Mouse (Mus musculus) retina, postnatal 1 day (tissue): ENCODE measurements around the gene Tmem167b.

Experiments used
- DNase-seq: peaks from one replicate; pipeline ENCODE4 v3.0.0-alpha.2; 2012

Gene Tmem167b

DNA sequence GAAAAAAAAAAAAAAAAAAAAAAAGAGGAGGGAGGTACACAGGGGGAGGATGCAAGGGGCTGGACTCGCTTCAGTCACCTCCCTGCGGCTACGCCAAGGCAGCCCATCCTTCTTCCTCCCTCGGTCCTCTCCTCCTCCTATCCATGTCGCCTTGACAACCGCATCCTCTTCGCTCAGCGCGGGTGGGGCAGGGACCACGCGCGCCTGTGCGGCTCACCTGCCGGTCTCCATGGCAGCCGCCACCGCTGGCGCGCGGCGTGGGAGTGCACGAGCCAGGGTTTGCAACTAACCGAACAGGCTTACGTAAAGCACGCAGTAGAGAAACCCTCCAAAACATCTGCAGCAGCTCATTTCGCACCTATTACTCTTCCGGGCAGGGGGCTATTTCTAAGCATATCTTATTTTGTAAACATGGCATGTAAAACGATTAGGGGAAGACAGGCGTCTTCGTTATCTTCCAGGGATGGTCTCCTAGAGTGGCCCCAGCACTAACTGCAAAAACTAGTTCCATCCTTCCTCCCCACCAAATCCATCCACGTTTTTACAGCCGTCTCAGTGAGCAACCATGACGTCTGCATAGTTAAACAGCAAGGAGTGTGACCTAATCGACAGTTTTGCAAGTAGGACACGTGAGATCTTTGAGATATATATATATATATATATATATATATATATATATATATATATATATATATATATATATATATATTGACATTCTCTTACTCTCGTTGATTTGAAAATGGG lies 25.6 kb downstream of the Tmem167b start, which contains the start of gene 5330417C22Rik:
Gene 5330417C22Rik, minus strand, starts transcription at position 20 of the 744 bp plus-strand sequence.
- DNase-seq, result peak; percentile 78

DNA sequence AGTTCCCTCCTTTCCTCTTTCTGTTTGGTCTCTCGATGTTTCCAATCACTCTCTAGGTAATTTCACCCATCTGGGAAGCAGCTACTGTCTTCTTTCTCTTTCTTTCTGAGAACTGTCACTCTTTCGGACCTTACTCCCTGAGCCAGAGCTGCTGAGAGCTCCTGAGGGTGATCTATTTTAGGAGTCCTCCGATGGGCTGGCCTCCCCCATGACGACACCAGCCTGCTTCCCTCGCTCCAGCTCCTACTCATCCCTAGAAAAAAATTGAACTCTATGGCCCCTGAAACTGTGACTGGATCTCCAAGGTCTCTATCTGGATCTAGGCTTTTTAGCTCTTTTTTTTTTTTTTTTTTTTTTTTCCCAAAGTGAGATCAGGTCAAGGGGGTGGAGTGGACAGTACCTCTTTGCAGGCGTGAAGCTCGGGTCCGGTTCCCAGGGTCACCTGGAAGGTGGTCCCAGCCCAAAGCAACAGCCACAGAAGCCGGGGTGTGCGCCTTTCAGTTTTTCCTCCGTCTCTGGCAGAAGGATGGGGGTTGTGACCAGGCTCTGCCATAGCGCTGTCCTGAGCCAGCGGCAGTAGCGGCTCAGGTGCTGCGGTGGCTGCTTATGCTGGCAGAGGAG lies 26.3 kb downstream of the Tmem167b start:
- DNase-seq, result no peak

DNA sequence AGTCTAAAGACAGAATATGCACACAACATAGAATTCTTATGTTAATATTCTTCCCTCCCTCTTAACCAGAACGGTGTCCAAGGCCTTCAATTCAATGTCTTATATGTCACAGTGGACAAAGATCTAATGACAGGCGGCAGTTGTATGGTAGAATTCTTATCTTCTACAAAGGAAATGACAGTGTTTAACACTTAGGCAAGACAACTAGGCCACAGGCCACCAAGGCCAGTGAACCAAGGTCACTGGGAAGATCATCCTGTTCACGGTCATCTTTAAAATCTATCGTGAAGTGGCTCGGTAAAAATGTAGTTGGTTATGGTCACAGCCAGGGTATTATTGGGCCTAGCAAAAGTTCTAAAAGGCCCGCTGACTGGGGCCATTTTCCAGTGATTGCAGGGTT lies 28.3 kb downstream of the Tmem167b start, which contains the start of gene 1700013F07Rik:
Gene 1700013F07Rik, plus strand, starts transcription at position 200 of the 400 bp plus-strand sequence.
- DNase-seq, result no peak

DNA sequence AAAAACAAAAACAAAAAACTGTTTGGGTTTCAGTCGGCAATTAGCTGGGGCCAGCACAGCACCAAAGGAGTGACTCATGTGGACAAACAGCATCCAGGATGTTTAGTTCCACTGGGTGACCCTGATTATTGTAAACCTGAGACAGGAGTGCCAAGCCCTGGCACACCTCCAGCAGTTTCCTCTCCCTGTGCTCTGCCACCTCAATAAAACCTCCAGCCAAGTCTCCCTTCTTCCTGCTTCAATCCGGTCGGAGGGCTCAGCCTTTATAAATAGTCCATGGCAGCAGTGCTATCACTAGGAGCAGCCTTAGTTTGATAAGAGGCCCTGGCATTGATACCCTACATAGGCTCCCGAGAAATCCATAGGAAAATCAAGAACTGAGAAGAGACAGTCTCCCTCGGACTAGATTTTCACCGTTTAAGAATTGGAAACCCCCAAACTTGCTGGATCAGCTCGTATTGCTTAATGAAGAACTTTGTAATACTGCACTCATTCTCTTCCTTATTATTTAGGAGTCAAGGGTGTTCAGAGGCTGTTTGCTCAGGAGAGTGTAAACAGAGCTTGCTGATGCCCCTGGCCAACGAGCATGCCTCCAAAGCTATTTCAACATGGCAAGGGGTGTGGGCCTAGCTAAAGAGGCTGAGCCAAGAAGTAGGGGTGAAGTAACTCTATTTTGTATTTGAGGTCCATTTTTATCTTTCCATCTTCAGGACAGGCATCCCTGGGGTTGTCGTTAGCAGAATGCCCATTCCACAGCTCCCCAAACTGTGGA lies 29.0 kb downstream of the Tmem167b start:
- no peak for DNase-seq

DNA sequence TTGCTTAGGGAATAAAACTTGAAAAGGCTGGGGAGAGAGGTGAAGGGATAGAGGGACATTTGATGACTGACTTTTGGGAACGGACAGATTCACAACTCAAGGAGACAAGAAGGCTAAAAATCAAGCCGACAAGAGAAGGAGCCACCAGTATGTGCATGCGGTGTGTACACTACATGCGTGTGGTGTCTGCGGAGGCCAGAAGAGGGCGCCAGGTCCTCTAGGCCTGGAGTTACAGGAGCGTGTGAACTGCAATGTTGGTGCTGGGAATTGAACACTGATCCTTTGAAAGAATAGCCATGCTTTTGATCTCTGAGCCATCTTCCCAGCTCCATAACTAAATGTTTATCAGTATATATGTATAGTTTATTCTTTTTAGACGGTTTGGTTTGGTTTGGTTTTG lies 33.8 kb downstream of the Tmem167b start:
- no peak for DNase-seq

DNA sequence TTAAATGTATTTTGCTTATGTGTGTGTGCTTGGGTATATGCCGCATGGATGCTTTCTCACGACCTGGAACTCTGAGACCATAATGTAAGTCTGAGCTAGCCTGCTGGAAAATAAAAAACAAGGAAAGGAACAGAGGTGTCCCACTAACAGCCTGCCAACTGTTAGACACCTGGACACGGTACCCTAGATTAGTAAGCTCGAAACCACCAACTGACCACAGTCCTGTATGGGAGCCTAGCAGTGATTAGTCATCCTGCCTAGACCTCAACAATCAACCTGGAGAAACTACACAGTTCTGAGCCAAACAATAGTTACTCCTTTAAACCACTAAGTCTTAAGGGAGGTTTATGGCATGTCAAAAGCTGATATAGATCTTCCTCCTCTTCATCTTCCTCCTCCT lies 38.9 kb downstream of the Tmem167b start:
- no peak for DNase-seq

DNA sequence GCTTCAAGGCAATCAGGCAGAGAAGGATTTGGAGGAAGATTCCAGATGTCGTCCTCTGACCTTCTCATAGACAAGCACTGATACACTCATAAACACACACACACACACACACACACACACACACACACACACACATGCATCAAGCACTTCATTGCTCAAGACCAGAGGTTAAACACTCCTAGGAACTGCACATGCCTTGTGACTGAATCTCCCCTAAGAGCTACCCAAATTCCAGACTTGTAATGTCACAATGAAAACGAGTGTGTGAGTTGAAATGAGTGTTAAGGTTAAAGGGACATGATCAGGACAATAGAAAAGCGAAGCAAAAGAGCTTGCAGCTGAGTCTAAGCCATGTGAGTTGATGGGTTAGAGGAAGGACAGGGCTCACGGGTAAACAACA lies 44.0 kb downstream of the Tmem167b start:
- DNase-seq, result no peak

DNA sequence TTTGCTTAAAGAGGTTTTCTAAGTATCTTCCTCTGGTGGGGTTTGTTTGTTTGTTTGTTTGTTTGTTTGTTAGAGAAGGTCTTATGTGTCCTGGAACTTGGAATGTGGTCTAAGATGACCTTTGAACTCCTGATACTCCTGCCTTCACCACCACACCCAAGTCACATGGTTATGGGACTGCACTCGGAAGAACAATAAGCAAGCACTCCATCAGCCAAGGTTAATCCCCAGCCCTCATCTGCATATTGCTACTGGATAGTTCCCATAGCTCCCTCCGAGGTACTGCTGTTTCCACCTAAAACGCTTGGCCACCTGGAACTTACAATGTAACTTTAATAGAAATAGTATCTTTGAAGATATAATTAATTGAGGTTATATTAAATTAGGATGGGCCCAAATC lies 48.8 kb downstream of the Tmem167b start:
- no peak for DNase-seq

DNA sequence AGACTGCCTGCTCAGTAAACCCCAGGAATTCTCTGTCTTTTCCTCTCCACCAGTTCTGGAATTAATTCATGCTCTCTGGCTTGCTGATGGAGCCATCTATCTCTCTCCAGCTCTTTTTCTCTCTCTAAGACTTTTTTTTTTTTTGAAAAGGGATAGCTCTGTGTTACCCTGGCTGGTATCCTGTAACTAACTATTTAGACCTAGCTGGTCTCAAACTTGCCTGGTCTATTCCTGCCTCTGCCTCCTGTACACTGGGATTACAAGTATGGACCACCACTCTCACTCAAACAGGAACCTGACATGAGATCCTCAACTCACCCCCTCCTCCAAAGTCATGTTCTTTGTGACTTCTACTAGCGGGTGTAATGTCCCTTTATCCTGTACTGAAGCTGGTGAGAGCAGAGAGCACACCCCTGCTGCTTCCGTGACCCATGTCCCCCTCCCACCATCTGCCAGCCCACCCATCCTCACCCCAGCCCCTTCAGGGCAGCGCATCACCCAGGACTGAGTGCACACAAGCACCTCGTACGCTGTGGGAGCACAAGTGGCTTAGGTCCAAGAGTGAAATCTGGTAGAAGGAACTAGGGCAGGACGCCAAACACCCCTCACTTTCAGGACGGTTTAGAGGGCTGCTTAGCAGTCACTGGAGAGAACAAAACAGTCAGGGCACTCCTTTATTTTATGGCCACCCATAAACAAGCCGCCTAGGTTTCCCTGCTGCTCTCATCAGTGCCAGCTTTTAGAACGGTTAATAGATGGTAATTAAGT lies 51.4 kb downstream of the Tmem167b start:
- peak; percentile 84 for DNase-seq

DNA sequence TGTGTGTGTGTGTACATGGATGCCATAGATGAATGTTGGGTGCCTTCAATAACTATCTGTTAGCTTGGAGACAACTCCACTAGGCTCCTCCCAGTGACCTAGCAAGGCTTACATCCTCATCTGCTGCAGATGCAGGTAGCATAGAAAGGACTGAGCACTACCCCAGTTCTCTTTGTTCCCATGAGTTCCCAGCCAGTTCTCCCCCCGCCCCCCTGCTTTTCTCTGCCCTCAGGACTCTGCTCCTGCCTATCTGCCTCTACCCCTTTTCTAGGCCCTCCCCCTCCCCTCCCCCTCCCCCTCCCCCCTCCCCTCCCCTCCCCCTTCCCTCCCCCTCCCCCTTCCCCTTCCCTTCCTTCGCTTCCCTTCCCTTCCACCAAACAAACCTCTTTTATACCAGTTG lies 52.1 kb downstream of the Tmem167b start:
- DNase-seq, result peak; percentile 41

DNA sequence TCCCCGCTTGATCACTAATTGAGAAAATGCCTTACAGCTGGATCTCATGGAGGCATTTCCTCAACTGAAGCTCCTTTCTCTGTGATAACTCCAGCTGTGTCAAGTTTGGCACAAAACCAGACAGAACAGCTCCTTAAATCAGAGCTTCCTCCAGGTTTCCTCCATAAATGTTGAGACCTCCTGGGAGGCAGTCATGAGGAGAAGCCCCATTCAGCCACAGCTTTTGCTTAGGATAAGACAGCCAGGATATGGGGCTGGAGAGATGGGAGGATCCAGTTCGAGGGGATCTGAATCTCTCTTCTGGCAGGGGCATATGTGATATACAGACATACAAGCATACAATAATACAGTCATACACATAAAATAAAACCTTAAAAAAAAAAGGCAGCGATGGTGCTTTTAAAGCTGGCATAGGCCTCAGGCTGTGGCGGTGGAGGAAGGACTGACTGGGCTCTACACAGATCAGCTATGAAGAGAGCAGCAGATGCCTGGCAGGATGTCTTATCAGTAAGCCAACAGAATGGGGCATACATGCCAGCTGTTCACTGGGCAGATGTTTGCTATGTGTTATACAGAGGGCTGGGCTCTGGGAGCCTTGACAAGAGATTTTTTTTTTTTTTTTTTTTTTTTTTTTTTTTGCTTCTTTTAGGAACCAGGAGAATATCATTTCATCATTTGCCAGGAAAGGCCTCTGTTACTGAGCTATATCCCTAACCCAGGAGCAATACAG lies 53.4 kb downstream of the Tmem167b start:
- no peak for DNase-seq
